Mouse (Mus musculus) neural tube, embryonic 14.5 days (tissue): ENCODE results near the gene Gm13871. TPM values are rescaled to one million over a fixed set of nuclear protein-coding genes. Genes with fewer than 3 reads are reported as not detected.
"Not testable (repeated sequence)": the region's sequence is repeated elsewhere in the genome, so short reads cannot be mapped to it uniquely, and the experiment has no call there.

Experiments used
- ATAC-seq: fragments of 200-750 bp; cut with Nextera tagmentation; 2 replicates; pipeline ENCODE4 v1.8.0; 2017; ENCODE audit warnings: low read depth, mild to moderate bottlenecking, moderate TSS enrichment, moderate library complexity
- H3K27ac ChIP-seq: fragments of 300-500 bp; sonication (generic); 2 replicates; pipeline ENCODE4 v1.5.1; 2014; ENCODE audit warnings: low read depth, mild to moderate bottlenecking, control low read depth, low read length, moderate library complexity, mixed read lengths
- H3K27me3 ChIP-seq: fragments of 300-500 bp; sonication (generic); 2 replicates; pipeline ENCODE4 v1.6.1; 2014; ENCODE audit warnings: low read length; ENCODE audit not compliant: control insufficient read depth, insufficient read depth
- H3K36me3 ChIP-seq: fragments of 300-500 bp; sonication (generic); 2 replicates; pipeline ENCODE4 v1.6.1; 2014; ENCODE audit warnings: low read length, mixed read lengths; ENCODE audit not compliant: control insufficient read depth, insufficient read depth
- H3K4me1 ChIP-seq: fragments of 300-500 bp; sonication (generic); 2 replicates; pipeline ENCODE4 v1.6.1; 2014; ENCODE audit warnings: low read length; ENCODE audit not compliant: control insufficient read depth, insufficient read depth
- H3K4me2 ChIP-seq: fragments of 300-500 bp; sonication (generic); 2 replicates; pipeline ENCODE4 v1.6.1; 2014; ENCODE audit warnings: mild to moderate bottlenecking, low read depth, low read length, control low read depth
- H3K4me3 ChIP-seq: fragments of 300-500 bp; sonication (generic); 2 replicates; pipeline ENCODE4 v1.5.1; 2014; ENCODE audit warnings: low read depth, low read length, control low read depth, mixed read lengths
- H3K9ac ChIP-seq: fragments of 300-500 bp; sonication (generic); replicated peaks from 2 replicates; pipeline ENCODE4 v1.6.1; 2014; ENCODE audit warnings: low read depth, mild to moderate bottlenecking, control low read depth, low read length, mixed read lengths
- H3K9me3 ChIP-seq: fragments of 300-500 bp; sonication (generic); 2 replicates; pipeline ENCODE4 v1.6.1; 2016; ENCODE audit warnings: low read length; ENCODE audit not compliant: control insufficient read depth
- WGBS: fragments of 180-500 bp; shearing (Covaris S2); extraction: QIAGEN DNeasy Blood & Tissue Kit; methylation state at CpG from one replicate; pipeline ENCODE4 v1.1.7; 2014; 5-methylcytosine and 5-hydroxymethylcytosine counted together
- polyA plus RNA-seq: library from polyadenylated mRNA; unstranded; fragments of >200 nt; fragmentation: Nextera tagmentation; extraction: Ambion mirVana; gene quantifications from 2 replicates; pipeline ENCODE4 v1.2.1, GENCODE M21; 2014

Gene Gm13871
- polyA plus RNA-seq, result not detected in 2 replicates

- H3K27me3 ChIP-seq, H3K4me1 ChIP-seq, H3K36me3 ChIP-seq, ATAC-seq, H3K4me3 ChIP-seq, H3K4me2 ChIP-seq, H3K9ac ChIP-seq, H3K9me3 ChIP-seq, H3K27ac ChIP-seq: not testable (repeated sequence)
- WGBS, result no CpG with 5 or more reads among the region's 4 CpGs
Measured at GRCm38 (mm10) chr4:73905853-73906252, at the start of gene Gm13871. Gene Gm13871, minus strand, starts transcription at chr4:73905953.

- H3K9me3 ChIP-seq, result no peaks in the 10 kb centered on the region
- no peaks in the 10 kb centered on the region for H3K27me3 ChIP-seq
- no peak within 1 kb of the TSS for H3K4me3 ChIP-seq
- no peak for ATAC-seq
- WGBS, result 82% methylated on average over 8 of the region's 8 CpGs
- H3K27ac ChIP-seq, result no peak within 1 kb of the TSS
- H3K4me2 ChIP-seq, result no peak within 1 kb of the TSS
- no peaks in the 10 kb centered on the region for H3K4me1 ChIP-seq
- no peak within 1 kb of the TSS for H3K9ac ChIP-seq
- no peaks in the 10 kb centered on the region for H3K36me3 ChIP-seq
Measured at GRCm38 (mm10) chr4:73950375-73950896, 44.7 kb upstream of the Gm13871 start, which contains the start of gene 2310002L09Rik. Gene 2310002L09Rik, minus strand, starts transcription at chr4:73950846.

DNA sequence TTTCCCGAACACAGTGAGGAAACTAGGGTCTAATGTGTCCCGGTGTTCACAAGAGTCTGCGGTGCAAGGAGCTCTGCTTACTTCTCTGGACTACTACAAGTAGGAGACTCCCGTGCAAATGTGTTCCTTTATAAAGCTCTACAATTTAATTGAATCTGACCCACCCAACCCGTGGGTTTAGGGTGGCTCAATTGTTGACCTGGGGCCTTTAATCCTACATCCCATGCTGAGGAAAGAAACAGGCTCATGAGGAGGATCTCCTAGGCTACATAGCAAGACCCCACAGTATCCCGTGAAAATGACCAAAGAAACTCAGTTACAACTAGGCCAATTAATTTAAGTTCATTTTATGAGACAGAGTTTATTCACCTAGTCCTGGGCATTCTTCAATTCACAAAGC lies 14.9 kb upstream of the Gm13871 start, which contains the start of gene Gm11756:
Gene Gm11756, minus strand, starts transcription at position 101 of the 400 bp plus-strand sequence.
- not testable (repeated sequence) for H3K4me3 ChIP-seq, H3K9me3 ChIP-seq, H3K4me1 ChIP-seq, H3K36me3 ChIP-seq, H3K4me2 ChIP-seq, H3K9ac ChIP-seq, ATAC-seq, H3K27ac ChIP-seq, H3K27me3 ChIP-seq
- 82% methylated on average over 6 of the region's 6 CpGs for WGBS

DNA sequence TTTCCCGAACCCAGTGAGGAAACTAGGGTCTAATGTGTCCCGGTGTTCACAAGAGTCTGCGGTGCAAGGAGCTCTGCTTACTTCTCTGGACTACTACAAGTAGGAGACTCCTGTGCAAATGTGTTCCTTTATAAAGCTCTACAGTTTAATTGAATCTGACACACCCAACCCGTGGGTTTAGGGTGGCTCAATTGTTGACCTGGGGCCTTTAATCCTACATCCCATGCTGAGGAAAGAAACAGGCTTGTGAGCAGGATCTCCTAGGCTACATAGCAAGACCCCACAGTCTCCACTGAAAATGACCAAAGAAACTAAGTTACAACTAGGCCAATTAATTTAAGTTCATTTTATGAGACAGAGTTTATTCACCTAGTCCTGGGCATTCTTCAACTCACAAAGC lies 14.7 kb downstream of the Gm13871 start, which contains the start of gene Gm11757:
Gene Gm11757, minus strand, starts transcription at position 101 of the 400 bp plus-strand sequence.
- not testable (repeated sequence) for H3K27me3 ChIP-seq, H3K36me3 ChIP-seq, H3K4me1 ChIP-seq, H3K4me3 ChIP-seq, H3K27ac ChIP-seq, H3K4me2 ChIP-seq, H3K9ac ChIP-seq, H3K9me3 ChIP-seq, ATAC-seq
- no CpG with 5 or more reads among the region's 4 CpGs for WGBS

DNA sequence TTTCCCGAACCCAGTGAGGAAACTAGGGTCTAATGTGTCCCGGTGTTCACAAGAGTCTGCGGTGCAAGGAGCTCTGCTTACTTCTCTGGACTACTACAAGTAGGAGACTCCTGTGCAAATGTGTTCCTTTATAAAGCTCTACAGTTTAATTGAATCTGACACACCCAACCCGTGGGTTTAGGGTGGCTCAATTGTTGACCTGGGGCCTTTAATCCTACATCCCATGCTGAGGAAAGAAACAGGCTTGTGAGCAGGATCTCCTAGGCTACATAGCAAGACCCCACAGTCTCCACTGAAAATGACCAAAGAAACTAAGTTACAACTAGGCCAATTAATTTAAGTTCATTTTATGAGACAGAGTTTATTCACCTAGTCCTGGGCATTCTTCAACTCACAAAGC lies 29.6 kb downstream of the Gm13871 start, which contains the start of gene Gm11758:
Gene Gm11758, minus strand, starts transcription at position 101 of the 400 bp plus-strand sequence.
- WGBS, result no CpG with 5 or more reads among the region's 4 CpGs
- H3K9me3 ChIP-seq, H3K36me3 ChIP-seq, H3K27me3 ChIP-seq, H3K9ac ChIP-seq, ATAC-seq, H3K27ac ChIP-seq, H3K4me1 ChIP-seq, H3K4me2 ChIP-seq, H3K4me3 ChIP-seq: not testable (repeated sequence)

Other genes starting within 250 kb of the Gm13871 start
- not detected in 2 replicates for gene Gm11239, start 237.6 kb downstream of the Gm13871 start, polyA plus RNA-seq
- not detected in 2 replicates for gene Gm428, start 222.4 kb downstream of the Gm13871 start, polyA plus RNA-seq
- gene Rasef, start 115.0 kb downstream of the Gm13871 start, polyA plus RNA-seq, result 0.60 and 0.62 TPM in 2 replicates
- not detected in 2 replicates for gene Gm11758, start 29.7 kb downstream of the Gm13871 start, polyA plus RNA-seq
- not detected in 2 replicates for gene Gm11757, start 14.8 kb downstream of the Gm13871 start, polyA plus RNA-seq
- not detected in 2 replicates for gene Gm11756, start 14.8 kb upstream of the Gm13871 start, polyA plus RNA-seq
- gene 2310002L09Rik, start 44.9 kb upstream of the Gm13871 start, polyA plus RNA-seq, result not detected in 2 replicates
- 41.8 and 45.8 TPM in 2 replicates for gene Frmd3, start 107.5 kb upstream of the Gm13871 start, polyA plus RNA-seq